Mouse (Mus musculus): ENCODE results near the gene Gm20388.

Gene Gm20388

DNA sequence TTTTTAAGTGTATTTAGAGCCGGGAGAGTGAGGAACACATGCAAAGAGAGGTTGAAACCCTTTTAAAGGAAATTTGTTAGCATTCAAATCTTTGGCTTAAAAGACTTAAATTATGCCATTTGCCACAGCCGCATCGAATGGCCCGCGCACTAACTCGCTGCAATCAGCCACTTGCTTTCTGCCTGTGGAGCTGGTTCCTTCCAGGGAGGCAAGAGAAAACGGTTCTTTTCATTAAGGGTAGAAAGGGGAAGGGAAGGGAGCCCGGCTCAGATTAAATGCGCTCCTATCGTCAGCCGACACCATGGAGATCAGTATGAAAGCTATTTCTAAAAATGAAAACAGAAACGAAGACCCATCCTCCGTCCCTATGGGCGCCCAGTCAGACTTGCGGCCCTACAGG is 973.2 kb downstream of the Gm20388 start:
- DNase-seq (ENCODE audit: low spot score in 2 of 2), result no peak

DNA sequence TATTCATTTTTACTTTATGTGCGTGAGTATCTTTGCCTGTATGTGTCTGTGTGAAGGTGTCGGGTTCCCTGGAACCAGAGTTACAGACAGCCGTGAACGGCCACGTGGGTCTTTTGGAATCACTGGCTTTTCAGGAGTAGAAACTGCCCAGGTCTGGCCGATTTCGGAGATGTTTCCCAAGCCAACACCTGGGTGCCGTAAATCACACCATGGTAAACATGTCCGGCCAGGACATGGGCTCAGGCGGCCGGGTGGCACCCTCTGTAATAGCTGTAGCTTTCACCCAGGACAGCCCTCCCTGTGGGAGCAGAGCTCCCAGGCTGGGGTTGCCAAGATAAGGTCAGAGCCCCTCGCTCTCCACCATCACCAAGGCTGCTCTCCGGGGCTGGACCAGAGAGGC is 974.2 kb downstream of the Gm20388 start:
- DNase-seq (ENCODE audit: low spot score in 2 of 2), result no peak

- DNase-seq (ENCODE audit: low spot score in 2 of 2), result no peak
Observed at GRCm38 (mm10) chr8:120887254-120887653, 976.6 kb downstream of the Gm20388 start.

DNA sequence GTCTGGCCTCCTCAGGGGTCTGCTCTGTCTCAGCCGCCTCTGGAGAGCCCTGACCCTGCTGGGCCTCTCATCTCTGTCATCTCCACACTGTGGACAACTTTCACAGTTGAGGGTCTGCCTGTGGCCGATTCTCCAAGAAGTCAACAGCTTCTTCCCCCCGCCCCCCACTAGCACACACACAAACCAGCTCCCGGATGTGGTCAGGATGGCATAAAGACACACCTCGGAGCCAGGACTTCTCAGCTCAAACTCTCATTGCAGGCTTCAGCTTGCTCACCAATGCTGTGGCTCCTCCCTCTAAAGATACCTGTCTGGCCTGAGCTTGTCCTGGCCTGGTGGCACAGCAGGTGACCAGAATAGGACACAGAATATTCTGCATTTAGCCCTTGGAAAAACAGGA is 977.4 kb downstream of the Gm20388 start:
- DNase-seq (ENCODE audit: low spot score in 2 of 2), result no peak

DNA sequence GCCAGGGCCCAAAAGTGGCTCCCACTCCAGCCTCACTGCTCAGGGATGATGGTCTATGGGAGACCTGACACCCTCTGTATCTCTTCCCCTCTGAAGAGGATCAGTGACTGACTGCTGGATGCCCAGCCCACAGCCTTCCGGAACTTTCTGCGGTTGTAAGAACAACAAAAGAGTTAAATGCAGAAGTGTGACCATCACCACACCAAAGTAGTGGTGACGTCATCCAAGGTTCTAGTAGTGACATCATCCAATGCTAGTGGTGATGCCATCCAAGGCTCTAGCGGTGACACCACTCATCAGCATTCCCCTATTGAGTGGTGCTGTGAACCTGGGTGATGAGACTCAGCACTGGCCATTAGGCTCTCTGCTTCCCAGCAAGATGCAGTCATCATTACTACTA is 978.5 kb downstream of the Gm20388 start:
- DNase-seq (ENCODE audit: low spot score in 2 of 2), result no peak

DNA sequence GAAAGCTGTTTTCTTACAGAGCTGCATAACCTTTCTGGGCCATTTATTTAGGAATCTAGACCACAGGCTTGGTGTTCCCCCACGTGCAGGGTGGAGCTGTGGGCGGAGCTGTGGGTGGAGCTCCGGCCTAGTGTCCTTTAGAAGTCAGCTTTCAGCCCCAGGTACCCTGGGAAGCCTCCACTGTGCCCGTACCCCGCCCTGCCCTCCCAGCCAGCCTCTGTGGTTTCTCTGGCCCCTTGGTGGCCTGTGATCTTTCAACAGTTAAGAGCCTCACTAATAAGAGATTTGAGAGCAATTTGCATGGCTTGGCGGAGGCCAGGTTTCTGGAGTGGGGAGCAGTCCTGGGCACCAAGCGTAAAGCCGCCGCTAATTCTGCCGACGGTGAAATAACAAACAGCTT is 979.4 kb downstream of the Gm20388 start:
- no peak for DNase-seq (ENCODE audit: low spot score in 2 of 2)

- DNase-seq (ENCODE audit: low spot score in 2 of 2), result no peak
Observed at GRCm38 (mm10) chr8:120895009-120895408, 984.4 kb downstream of the Gm20388 start.

- no peak for DNase-seq (ENCODE audit: low spot score in 2 of 2)
Observed at GRCm38 (mm10) chr8:120895600-120895999, 985.0 kb downstream of the Gm20388 start.

- no peak for DNase-seq (ENCODE audit: low spot score in 2 of 2)
Observed at GRCm38 (mm10) chr8:120896203-120896602, 985.6 kb downstream of the Gm20388 start.

DNA sequence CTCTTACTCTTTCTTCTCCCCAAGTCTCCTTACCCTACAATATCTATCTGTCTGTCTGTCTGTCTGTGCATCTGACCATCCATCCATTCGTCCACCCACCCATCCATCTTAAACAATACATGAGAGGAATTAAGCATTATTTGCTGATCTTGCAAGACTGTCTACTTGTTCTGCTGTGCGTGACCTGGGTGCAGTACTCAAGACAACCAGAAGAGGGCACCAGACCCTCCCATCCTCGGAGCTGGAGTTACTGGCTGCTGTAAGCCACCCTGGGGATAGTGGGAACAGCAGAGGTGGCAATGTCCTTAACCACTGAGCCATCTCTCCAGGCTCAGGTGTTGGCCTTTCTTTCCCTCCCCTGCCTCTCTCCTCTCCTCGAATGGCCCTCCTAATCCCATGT is 987.4 kb downstream of the Gm20388 start:
- DNase-seq (ENCODE audit: low spot score in 2 of 2), result no peak

DNA sequence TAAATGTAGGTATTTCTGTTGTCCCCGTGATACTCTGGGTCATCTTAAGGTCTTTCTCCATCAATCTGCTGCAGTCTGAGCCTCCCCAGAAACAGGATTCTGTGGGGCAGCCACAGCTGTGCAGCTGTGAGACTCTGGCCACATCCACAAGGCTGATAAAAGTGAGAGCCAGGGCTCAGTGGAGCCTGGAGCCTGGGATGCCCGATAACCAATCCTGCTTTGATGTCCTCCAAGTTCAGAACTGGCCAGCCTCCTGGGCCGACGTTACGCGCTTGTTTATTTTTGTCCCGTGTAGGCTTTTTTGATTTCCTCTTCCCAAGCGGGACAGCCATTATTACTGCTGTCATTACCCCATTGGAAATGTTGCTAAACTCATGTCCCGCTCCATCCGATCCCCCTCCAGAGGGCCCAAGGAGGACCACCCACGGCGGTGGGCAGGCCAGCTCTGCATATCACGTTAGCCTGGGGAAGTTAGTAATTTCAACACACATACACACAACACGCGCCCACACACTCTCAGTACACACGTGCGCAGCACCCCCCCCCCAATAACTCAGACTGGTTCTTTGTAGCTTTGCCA is 988.3 kb downstream of the Gm20388 start:
- DNase-seq (ENCODE audit: low spot score in 2 of 2), result no peak

DNA sequence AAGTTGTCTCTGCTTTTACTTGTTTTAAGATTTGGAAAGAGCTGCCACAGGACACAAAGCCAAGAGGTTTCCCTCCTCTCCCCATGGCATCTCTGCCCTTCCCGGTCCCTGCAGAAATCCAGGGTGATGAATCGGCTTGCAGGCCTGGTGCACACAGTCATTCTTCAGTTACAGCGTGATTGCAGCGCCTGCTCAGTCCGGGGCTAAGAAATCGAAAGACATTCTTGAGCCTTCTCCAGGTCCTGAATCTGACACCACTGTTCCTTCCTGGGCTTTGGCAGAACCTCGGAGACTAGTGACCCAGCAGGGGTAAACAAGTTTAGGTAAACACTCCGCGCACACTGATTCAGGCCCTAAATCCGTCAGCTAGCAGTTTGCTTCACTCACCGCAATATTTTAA is 991.7 kb downstream of the Gm20388 start:
- no peak for DNase-seq (ENCODE audit: low spot score in 2 of 2)

DNA sequence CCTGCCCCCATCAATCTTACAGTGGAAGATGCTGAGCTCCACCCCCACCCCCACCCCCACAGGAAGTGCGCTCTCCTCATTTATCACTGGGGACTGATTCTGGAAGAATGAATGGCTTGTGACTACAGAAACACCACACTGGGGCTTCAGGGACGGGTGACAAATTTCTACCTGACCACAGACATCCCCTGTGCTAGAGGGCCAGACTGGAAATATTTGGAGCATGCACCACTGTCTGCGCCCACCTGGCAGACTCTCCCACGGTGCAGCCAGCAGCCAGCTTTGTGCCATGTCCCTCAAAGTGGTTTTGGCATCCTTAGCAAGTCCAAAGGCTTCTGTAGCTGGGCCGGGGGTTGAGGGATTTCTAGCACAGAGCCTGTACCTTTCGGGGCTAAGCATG is 997.0 kb downstream of the Gm20388 start:
- no peak for DNase-seq (ENCODE audit: low spot score in 2 of 2)

DNA sequence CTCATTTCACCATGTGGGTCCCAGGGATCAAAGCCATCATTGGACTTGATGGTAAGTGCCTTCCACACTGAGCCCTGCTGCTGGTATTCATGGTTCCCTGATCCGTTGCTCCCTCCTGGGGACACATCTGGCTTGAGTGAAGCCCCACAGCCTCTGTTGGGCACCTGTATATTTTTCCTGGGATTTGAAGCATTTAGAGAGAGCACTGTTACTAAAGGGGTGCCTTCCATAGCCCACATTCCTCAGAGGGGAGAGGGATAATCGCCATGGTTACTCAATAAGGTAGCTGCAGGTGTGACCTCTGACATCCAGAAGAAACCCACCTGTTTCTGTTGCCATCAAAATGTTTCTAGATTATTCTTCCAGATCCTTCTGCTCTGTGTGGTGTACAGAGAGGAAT is 1000.3 kb downstream of the Gm20388 start:
- DNase-seq (ENCODE audit: low spot score in 2 of 2), result no peak

DNA sequence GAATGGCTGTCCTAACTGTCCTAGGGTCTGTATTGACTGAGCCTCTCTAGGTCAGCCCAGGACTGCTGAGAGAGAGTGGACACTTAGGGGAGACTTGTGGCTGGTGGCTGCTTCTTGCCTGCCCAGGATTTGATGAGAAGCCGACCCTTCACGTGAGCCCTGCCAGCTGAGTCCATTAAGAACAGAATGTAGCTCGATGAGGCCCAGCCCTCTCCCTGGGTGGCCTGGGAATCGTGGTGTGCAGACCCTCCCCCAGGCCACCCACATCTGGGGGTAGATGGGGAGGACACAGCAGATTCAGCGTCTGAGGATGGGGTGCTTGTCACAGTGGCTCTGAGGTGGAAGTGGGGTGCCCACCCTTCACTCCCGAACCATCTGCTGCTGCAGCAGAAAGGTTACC is 1001.8 kb downstream of the Gm20388 start:
- no peak for DNase-seq (ENCODE audit: low spot score in 2 of 2)

- DNase-seq (ENCODE audit: low spot score in 2 of 2), result no peak
Observed at GRCm38 (mm10) chr8:120916831-120917435, 1006.3 kb downstream of the Gm20388 start.

- no peak for DNase-seq (ENCODE audit: low spot score in 2 of 2)
Observed at GRCm38 (mm10) chr8:120920527-120920926, 1009.9 kb downstream of the Gm20388 start.

GRCm38 (mm10) chr8:120926201-120926600 is 1015.6 kb downstream of the Gm20388 start:
- DNase-seq (ENCODE audit: low spot score in 2 of 2), result no peak

- DNase-seq (ENCODE audit: low spot score in 2 of 2), result no peak
Observed at GRCm38 (mm10) chr8:120928082-120928481, 1017.4 kb downstream of the Gm20388 start.

- DNase-seq (ENCODE audit: low spot score in 2 of 2), result no peak
Observed at GRCm38 (mm10) chr8:120934596-120934995, 1024.0 kb downstream of the Gm20388 start.

- DNase-seq (ENCODE audit: low spot score in 2 of 2), result no peak
Observed at GRCm38 (mm10) chr8:120936685-120937084, 1026.0 kb downstream of the Gm20388 start.

GRCm38 (mm10) chr8:120937474-120937873 is 1026.8 kb downstream of the Gm20388 start:
- no peak for DNase-seq (ENCODE audit: low spot score in 2 of 2)

DNA sequence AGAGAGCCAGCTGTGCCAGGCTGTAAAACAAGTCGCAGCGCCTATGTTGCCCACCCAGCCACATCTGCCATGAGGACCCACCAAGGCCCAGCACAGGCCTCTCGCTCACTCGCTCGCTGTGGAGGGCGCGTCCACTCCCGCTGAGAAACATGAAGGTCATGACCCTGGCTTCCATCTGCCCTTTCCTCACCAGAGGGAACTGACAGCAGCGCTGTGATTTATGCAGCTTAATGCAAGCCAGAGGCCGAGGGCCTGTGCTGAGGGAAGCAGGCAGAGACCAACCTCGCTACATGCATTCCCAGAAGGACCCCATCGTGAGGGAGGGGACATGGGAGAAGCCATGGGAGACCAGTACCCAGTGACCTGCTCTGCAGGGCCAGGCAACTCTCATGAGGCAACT is 1029.6 kb downstream of the Gm20388 start:
- DNase-seq (ENCODE audit: low spot score in 2 of 2), result no peak

DNA sequence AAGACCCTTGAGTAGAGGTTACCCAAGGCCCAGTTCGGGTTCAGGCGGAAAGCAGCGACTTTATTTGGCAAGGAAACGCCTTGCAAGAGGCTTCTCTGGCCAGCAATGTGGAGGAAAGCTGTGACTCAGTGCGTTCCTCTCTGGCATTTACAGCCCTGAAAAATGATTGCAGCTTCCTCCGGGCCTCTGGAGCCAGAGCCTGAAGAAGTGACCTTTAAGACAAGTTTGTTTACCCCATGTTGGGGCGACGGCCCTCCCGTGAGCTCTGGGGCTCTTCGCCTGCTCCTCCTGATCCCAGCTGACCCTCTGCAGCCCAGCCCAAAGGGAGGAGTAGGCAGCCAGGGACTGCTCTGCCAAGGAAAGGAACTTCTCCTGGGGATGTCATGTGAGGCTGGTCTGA is 1036.6 kb downstream of the Gm20388 start:
- DNase-seq (ENCODE audit: low spot score in 2 of 2), result no peak

All from right cerebral cortex, postnatal 36 days (tissue).